Mouse (Mus musculus) E14TG2a.4 (cell line): ENCODE data around the gene Slc22a3.
A peak's percentile ranks its signal among the peaks of the same experiment; 100 is the strongest.

ENCODE experiments used
- CTCF ChIP-seq: conservative IDR thresholded peaks from 2 replicates; pipeline ENCODE4 v1.5.1; 2014; ENCODE audit warnings: low read length
- NANOG ChIP-seq: IDR thresholded peaks from 2 replicates; pipeline ENCODE4 v1.6.1; 2014; ENCODE audit warnings: borderline replicate concordance, low read length, mixed read lengths

GRCm38 (mm10) chr17:12513997-12514396, 6.5 kb upstream of the Slc22a3 start:
- peak; percentile 50 for TF ChIP-seq CTCF
- no peak for TF ChIP-seq NANOG
